Mouse (Mus musculus): Measurements from ENCODE around the gene Itpr1.
"Not testable (repeated sequence)": the region's sequence is repeated elsewhere in the genome, so short reads cannot be mapped to it uniquely, and the experiment has no call there.

The Itpr1 gene

GRCm38 (mm10) chr6:108549495-108549935 lies 336.6 kb downstream of the Itpr1 start:
- no peak for DNase-seq (ENCODE audit: low spot score in 2 of 2)

- DNase-seq (ENCODE audit: low spot score in 2 of 2) = no peak
These were observed 339.1 kb downstream of the Itpr1 start for GRCm38 (mm10) chr6:108551725-108552620.

GRCm38 (mm10) chr6:108553013-108553412 lies 340.1 kb downstream of the Itpr1 start:
- no peak for DNase-seq (ENCODE audit: low spot score in 2 of 2)

GRCm38 (mm10) chr6:108553536-108553935 lies 340.6 kb downstream of the Itpr1 start:
- no peak for DNase-seq (ENCODE audit: low spot score in 2 of 2)

GRCm38 (mm10) chr6:108554389-108554788 lies 341.5 kb downstream of the Itpr1 start:
- peak; percentile 55 to 65 for DNase-seq (ENCODE audit: low spot score in 2 of 2)

- no peak for DNase-seq (ENCODE audit: low spot score in 2 of 2)
These were observed 342.0 kb downstream of the Itpr1 start for GRCm38 (mm10) chr6:108554878-108555277.

- peak in 1 of 2 experiments; percentile 41 for DNase-seq (ENCODE audit: low spot score in 2 of 2)
These were observed 344.9 kb downstream of the Itpr1 start for GRCm38 (mm10) chr6:108557576-108558322.

GRCm38 (mm10) chr6:108559226-108559625 lies 346.3 kb downstream of the Itpr1 start:
- not testable (repeated sequence) for DNase-seq (ENCODE audit: low spot score in 2 of 2)

GRCm38 (mm10) chr6:108562971-108563370 lies 350.1 kb downstream of the Itpr1 start:
- DNase-seq (ENCODE audit: low spot score in 2 of 2) = no peak

- not testable (repeated sequence) for DNase-seq (ENCODE audit: low spot score in 2 of 2)
These were observed 352.6 kb downstream of the Itpr1 start for GRCm38 (mm10) chr6:108565447-108565846.

GRCm38 (mm10) chr6:108566549-108566948 lies 353.7 kb downstream of the Itpr1 start:
- no peak for DNase-seq (ENCODE audit: low spot score in 2 of 2)

- no peak for DNase-seq (ENCODE audit: low spot score in 2 of 2)
These were observed 356.7 kb downstream of the Itpr1 start for GRCm38 (mm10) chr6:108569460-108570187.

- no peak for DNase-seq (ENCODE audit: low spot score in 2 of 2)
These were observed 357.6 kb downstream of the Itpr1 start for GRCm38 (mm10) chr6:108570351-108571041.

GRCm38 (mm10) chr6:108571042-108571590 lies 358.2 kb downstream of the Itpr1 start:
- peak; percentile 69 to 70 for DNase-seq (ENCODE audit: low spot score in 2 of 2)

GRCm38 (mm10) chr6:108572646-108573045 lies 359.8 kb downstream of the Itpr1 start:
- no peak for DNase-seq (ENCODE audit: low spot score in 2 of 2)

- peak in 1 of 2 experiments; percentile 62 for DNase-seq (ENCODE audit: low spot score in 2 of 2)
These were observed 364.2 kb downstream of the Itpr1 start for GRCm38 (mm10) chr6:108577056-108577455.

GRCm38 (mm10) chr6:108588426-108588825 lies 375.5 kb downstream of the Itpr1 start:
- DNase-seq (ENCODE audit: low spot score in 2 of 2) = no peak

GRCm38 (mm10) chr6:108592227-108592626 lies 379.3 kb downstream of the Itpr1 start:
- peak in 1 of 2 experiments; percentile 28 for DNase-seq (ENCODE audit: low spot score in 2 of 2)

- DNase-seq (ENCODE audit: low spot score in 2 of 2) = peak in 1 of 2 experiments; percentile 37
These were observed 379.7 kb downstream of the Itpr1 start for GRCm38 (mm10) chr6:108592636-108593035.

GRCm38 (mm10) chr6:108594171-108594841 lies 381.4 kb downstream of the Itpr1 start:
- DNase-seq (ENCODE audit: low spot score in 2 of 2) = peak in 1 of 2 experiments; percentile 42

Measured in frontal cortex, postnatal 36 days (tissue).